Mouse (Mus musculus) cortical plate, adult 2 months (tissue): ENCODE results near the gene Mob3c.

Source experiments
- CTCF ChIP-seq: fragments of 200-500 bp; IDR thresholded peaks from 2 replicates; pipeline ENCODE4 v1.5.1; 2011; ENCODE audit warnings: mild to moderate bottlenecking, control low read depth, low read length; ENCODE audit not compliant: insufficient read depth; ENCODE audit errors: extremely low read depth
- POLR2A ChIP-seq: fragments of 200-500 bp; IDR thresholded peaks from 2 replicates; pipeline ENCODE4 v1.6.1; 2011; ENCODE audit warnings: mild to moderate bottlenecking, low read length, control low read depth; ENCODE audit not compliant: insufficient read depth; ENCODE audit errors: extremely low read depth

DNA sequence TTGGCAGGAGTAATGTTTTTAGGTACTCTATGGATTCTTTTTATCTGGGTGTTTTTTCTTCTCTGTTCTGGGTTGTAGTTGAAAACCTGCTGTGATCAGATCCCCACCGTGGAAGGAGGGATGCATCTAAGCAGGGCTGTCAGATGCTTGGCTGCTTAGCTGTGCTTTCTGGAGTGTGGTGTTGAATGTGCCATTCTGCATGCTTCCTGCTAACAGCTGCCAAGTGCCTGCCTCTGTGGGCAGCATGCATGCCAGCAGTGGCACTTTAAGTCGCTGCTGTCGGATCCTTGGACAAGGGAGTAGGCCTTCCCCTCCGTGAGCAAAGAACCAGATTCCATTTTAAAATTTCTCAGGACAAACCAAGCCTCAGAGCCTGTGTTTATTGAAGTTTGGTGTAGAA lies 27.7 kb downstream of the Mob3c start:
- TF ChIP-seq CTCF = no peak
- no peak for TF ChIP-seq POLR2A
